Mouse (Mus musculus) megakaryocyte, adult 5-6 weeks (primary cell): ENCODE results near the gene Gm20403. TPM values are rescaled to one million over a fixed set of nuclear protein-coding genes. Genes with fewer than 3 reads are reported as not detected.

ENCODE experiments used
- total RNA-seq, 2 experiments: library from RNA; stranded (forward) in 1 of 2; stranded (reverse) in 1 of 2; fragments of 153-499, 151-499 nt in 1 of 2; fragments of 221-1000, 200-1000 nt in 1 of 2; gene quantifications; 2 replicates each; pipeline versions ENCODE4 v1.2.3 to v1.2.4; 2015 to 2017

The Gm20403 gene
- total RNA-seq, 2 experiments from 2014 or later: not detected

Other genes starting within 250 kb of the Gm20403 start
- gene Snx6, start 190.8 kb downstream of the Gm20403 start, total RNA-seq (2015): 68.6 and 74.9 TPM in 2 replicates
- gene Snx6, start 190.8 kb downstream of the Gm20403 start, total RNA-seq (2017): 99.5 and 101 TPM in 2 replicates
- 22.4 and 27.3 TPM in 2 replicates for gene Cfl2, start 123.7 kb downstream of the Gm20403 start, total RNA-seq (2015)
- 16.3 and 21.4 TPM in 2 replicates for gene Cfl2, start 123.7 kb downstream of the Gm20403 start, total RNA-seq (2017)
- 187 and 200 TPM in 2 replicates for gene Baz1a, start 27.8 kb upstream of the Gm20403 start, total RNA-seq (2015)
- 105 and 107 TPM in 2 replicates for gene Baz1a, start 27.8 kb upstream of the Gm20403 start, total RNA-seq (2017)
- gene 2700097O09Rik, start 93.6 kb upstream of the Gm20403 start, total RNA-seq (2015): 6.5 and 8.8 TPM in 2 replicates
- gene 2700097O09Rik, start 93.6 kb upstream of the Gm20403 start, total RNA-seq (2017): 2.5 and 6.2 TPM in 2 replicates
- 73.9 and 85.6 TPM in 2 replicates for gene Srp54a, start 93.7 kb upstream of the Gm20403 start, total RNA-seq (2015)
- 136 and 142 TPM in 2 replicates for gene Srp54a, start 93.7 kb upstream of the Gm20403 start, total RNA-seq (2017)
- gene Fam177a, start 137.9 kb upstream of the Gm20403 start, total RNA-seq (2015): 0.68 TPM in 1 of 2 replicates, not detected in the other
- 22.4 and 24.6 TPM in 2 replicates for gene Fam177a, start 137.9 kb upstream of the Gm20403 start, total RNA-seq (2017)
- 23.0 and 23.2 TPM in 2 replicates for gene Srp54b, start 168.6 kb upstream of the Gm20403 start, total RNA-seq (2015)
- gene Srp54b, start 168.6 kb upstream of the Gm20403 start, total RNA-seq (2017): 55.5 and 61.7 TPM in 2 replicates
- gene 1700047I17Rik2, start 213.1 kb upstream of the Gm20403 start, total RNA-seq (2015): 20.8 and 21.8 TPM in 2 replicates
- gene 1700047I17Rik2, start 213.1 kb upstream of the Gm20403 start, total RNA-seq (2017): not detected in 2 replicates
- 47.0 and 62.3 TPM in 2 replicates for gene Srp54c, start 243.6 kb upstream of the Gm20403 start, total RNA-seq (2015)
- 68.0 and 72.1 TPM in 2 replicates for gene Srp54c, start 243.6 kb upstream of the Gm20403 start, total RNA-seq (2017)